Mouse (Mus musculus): ENCODE results near the gene Abcd3. TPM values are rescaled to one million over a fixed set of nuclear protein-coding genes. Genes with fewer than 3 reads are reported as not detected.

The Abcd3 gene
- polyA plus RNA-seq (2015; fragmentation: Nextera tagmentation; extraction: Ambion mirVana): 60.1 and 64.1 TPM in 2 replicates

DNA sequence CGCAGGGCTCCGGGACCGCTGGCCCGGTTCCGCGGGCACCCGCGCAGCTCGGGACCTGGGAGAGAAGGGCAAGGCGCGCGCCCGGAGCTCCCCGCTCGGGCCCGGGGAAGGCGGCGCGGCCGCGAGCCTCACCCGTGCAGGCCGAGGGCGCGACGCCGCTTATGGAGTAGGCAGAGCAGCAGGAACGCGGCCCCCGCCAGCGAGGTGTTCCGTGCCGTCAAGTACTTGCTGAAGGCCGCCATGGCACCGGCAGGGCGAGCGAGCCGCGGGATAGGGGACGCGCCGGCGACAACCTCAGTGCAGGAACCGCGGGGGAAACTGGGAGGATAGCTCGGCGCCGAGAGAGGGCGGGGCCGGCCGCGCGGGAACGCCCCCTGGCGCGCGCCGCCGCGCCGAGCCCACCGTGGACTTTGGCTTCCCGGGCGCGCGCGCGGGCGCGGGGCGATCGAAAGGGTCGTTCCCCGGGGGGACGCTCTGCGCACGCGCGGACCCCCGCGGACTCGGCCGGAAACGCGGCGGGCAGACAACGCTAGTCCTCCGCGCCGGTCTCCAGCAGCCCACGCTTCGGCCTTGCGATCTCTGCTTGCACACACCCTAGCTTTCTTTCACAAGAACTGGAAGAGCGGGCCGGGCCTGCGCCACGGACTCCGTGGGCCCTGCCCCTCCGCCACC is at the start of gene Abcd3:
Abcd3 (minus strand) TSS at position 426 of the 672 bp plus-strand sequence.
- peak within 1 kb of the TSS; percentile 73 for H3K4me2 ChIP-seq
- H3K9me3 ChIP-seq (replicated peaks): no peaks in the 10 kb centered on the region
- H3K4me1 ChIP-seq: peaks cover 24% of the 10 kb centered on the region
- peak; percentile 94 for ATAC-seq
- H3K36me3 ChIP-seq (ENCODE audit: poor library complexity, severe bottlenecking): no peaks in the 10 kb centered on the region
- no peaks in the 10 kb centered on the region for H3K27me3 ChIP-seq
- under 1% methylated on average over 73 of the region's 99 CpGs for WGBS
- H3K27ac ChIP-seq: peak within 1 kb of the TSS; percentile 97
- H3K9ac ChIP-seq: peak within 1 kb of the TSS; percentile 91
- H3K4me3 ChIP-seq: peak within 1 kb of the TSS; percentile 81

DNA sequence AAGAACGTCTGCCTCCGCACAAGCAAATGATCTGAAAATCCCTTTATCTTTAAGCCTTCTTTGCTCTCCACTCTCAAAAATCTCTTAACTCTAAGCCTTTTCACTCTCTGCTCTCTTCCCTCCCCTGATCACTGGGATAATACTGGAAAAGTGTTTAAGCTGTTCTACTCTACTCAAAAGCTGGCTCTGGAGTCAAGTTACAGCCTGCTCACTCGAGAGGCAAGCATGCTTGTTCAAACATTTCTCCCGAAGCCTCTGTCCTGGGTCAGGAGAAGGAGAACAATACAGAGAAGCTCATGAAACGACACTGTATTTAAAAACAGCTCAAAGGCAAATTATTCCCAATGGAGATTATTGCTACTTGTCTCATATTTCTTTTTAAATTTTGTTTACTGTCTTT is 44.0 kb upstream of the Abcd3 start:
- H3K4me2 ChIP-seq: no peak overlapping the region
- 20% methylated on average over 5 of the region's 5 CpGs for WGBS
- H3K9me3 ChIP-seq (replicated peaks): no peaks in the 10 kb centered on the region
- H3K36me3 ChIP-seq (ENCODE audit: poor library complexity, severe bottlenecking): no peaks in the 10 kb centered on the region
- H3K4me1 ChIP-seq: no peaks in the 10 kb centered on the region
- H3K27me3 ChIP-seq: no peaks in the 10 kb centered on the region
- no peak overlapping the region for H3K4me3 ChIP-seq
- H3K27ac ChIP-seq: no peak overlapping the region
- H3K9ac ChIP-seq: no peak overlapping the region
- no peak for ATAC-seq

DNA sequence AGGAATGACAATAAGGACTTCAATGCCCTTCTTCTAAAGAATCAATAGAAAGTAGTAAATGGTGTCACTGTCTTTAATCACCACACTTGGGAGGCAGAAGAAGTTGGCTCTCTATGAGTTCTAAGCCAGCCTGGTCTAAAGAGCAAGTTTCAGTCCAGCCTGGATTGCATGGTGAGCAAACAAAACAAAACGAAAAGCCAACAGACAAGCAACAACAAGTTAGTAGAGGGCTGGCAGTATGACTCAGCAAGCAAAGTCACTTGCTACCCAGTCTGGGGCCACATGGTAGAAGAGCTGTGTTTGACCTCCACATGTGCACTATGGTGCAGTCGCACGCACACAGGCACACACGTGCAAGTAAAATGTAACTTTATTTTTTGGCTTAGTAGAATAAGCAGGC is 41.0 kb upstream of the Abcd3 start:
- Histone ChIP-seq H3K9ac (no peak overlapping the region), H3K4me2 (no peak overlapping the region), H3K9me3 (replicated peaks) (no peaks in the 10 kb centered on the region), H3K27me3 (no peaks in the 10 kb centered on the region), H3K36me3 (ENCODE audit: poor library complexity, severe bottlenecking) (no peaks in the 10 kb centered on the region), H3K27ac (no peak overlapping the region), H3K4me1 (no peaks in the 10 kb centered on the region), H3K4me3 (no peak overlapping the region)
- 96% methylated on average over 4 of the region's 4 CpGs for WGBS
- ATAC-seq: no peak

DNA sequence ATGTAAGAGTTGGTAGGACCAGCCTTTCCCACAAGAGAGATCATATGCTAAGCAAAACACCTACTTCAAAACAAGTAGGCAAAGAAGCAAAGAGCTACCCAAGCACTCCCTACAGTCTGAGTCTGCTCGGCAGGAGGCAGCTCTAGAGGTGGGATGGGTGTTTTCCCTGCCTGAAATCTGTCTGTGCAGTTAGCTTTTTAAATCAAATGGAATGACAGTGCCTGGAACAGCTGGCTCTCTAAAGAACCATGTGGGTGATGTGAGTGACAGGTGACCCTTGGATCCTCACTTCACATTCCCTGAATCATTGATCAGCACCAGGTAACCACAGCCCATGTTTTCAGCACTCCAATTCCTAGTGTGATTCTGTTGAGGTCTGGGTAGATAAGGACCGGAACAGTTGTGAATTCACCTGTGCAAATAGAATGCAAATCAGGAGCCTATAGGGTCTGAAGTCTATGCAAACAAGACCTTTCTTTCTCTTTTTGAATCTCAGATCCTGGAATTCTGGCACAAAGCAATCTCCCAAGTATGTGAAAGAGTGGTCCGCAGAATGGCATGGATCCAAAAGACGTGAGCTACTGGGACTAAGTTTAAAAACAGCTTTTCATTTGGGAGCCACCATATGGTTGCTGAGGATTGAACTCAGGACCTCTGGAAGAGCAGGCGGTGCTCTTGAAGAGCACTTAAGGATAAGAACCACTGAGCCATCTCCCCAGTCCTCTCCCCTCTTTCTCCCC is 38.8 kb upstream of the Abcd3 start:
- no peak overlapping the region for H3K4me2 ChIP-seq
- 75% methylated on average over 5 of the region's 5 CpGs for WGBS
- H3K36me3 ChIP-seq (ENCODE audit: poor library complexity, severe bottlenecking): no peaks in the 10 kb centered on the region
- no peak overlapping the region for H3K27ac ChIP-seq
- no peak overlapping the region for H3K4me3 ChIP-seq
- no peaks in the 10 kb centered on the region for H3K4me1 ChIP-seq
- no peak for ATAC-seq
- no peaks in the 10 kb centered on the region for H3K9me3 ChIP-seq (replicated peaks)
- H3K27me3 ChIP-seq: no peaks in the 10 kb centered on the region
- H3K9ac ChIP-seq: no peak overlapping the region

DNA sequence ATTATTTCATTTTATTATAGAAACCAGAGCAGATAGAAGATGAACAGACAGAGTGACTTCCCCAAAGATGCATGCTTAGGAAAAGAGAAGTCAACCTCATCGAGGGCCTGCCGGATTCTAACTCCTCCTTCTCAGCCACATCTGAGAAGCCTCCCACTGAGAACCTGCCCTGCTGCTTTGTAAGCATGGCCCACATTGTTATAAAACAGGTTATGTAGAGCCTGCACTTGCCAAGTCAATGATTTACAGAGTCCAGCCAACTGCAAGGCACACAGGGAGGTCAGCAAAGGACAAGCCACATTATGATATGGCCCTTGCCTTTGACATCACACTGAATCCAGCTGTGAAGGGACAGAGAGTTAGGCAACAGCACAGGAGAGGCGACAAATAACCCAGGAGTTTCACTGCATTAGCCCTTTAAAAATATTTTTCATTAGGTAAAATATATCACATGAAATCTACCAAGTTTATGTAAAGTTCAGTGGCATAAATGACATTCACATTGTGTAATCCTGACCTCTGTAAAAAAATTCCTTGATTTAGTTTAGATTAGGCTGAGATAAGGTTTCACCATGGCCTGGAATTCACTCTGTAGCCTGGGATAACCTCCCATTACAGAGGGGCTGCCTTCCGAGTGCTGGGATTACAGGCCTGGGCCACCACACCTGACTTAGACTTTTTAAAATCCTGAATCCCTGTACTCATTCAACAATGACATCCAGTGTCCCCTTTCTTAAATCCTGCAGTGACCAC is 37.1 kb upstream of the Abcd3 start:
- no peak overlapping the region for H3K27ac ChIP-seq
- H3K9ac ChIP-seq: no peak overlapping the region
- 40% methylated on average over 4 of the region's 4 CpGs for WGBS
- no peaks in the 10 kb centered on the region for H3K27me3 ChIP-seq
- H3K4me3 ChIP-seq: no peak overlapping the region
- no peaks in the 10 kb centered on the region for H3K4me1 ChIP-seq
- H3K9me3 ChIP-seq (replicated peaks): no peaks in the 10 kb centered on the region
- H3K4me2 ChIP-seq: no peak overlapping the region
- ATAC-seq: no peak
- H3K36me3 ChIP-seq (ENCODE audit: poor library complexity, severe bottlenecking): no peaks in the 10 kb centered on the region

DNA sequence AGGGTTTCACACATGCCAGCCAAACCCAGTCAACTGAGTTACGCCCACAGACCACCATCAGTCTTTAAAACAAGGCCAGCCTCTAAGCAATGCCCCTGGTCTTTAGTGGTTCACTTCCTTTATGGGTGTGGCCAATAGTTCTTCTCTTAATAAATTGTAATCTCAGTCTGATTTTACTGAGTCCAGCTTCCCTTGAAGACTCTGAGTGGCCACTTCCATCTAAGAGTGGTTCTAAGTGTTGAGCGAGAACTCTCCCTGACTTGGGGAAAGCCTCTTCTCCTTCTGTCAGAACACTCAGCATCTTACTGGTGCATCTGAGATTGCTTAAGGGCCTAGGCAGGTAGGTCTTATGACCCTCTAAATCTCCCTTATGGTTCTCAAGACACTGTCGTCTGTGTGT is 35.9 kb upstream of the Abcd3 start:
- no peak for ATAC-seq
- 95% methylated on average over 3 of the region's 3 CpGs for WGBS
- no peak overlapping the region for H3K27ac ChIP-seq
- no peaks in the 10 kb centered on the region for H3K36me3 ChIP-seq (ENCODE audit: poor library complexity, severe bottlenecking)
- no peaks in the 10 kb centered on the region for H3K27me3 ChIP-seq
- no peaks in the 10 kb centered on the region for H3K4me1 ChIP-seq
- H3K9ac ChIP-seq: no peak overlapping the region
- H3K9me3 ChIP-seq (replicated peaks): no peaks in the 10 kb centered on the region
- H3K4me2 ChIP-seq: no peak overlapping the region
- no peak overlapping the region for H3K4me3 ChIP-seq

DNA sequence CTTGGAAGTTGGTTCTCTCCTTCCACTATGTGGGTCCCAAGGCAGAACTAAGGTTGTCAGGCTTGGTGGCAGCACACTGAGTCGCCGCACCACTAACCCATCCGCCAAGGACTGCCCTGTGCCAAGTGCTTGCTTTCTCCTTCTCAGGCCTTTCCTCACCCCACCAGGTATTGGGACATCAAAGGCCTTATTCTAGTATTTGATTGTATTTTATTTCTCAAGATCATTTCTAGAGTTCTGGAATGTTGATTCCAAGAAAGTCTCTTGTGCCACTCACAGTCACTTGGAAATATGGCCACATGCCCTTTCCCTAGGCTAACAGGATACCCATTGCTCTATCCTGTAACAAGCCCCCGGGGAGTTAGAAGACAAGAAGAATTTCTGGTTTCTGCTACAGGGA is 35.3 kb upstream of the Abcd3 start:
- WGBS: 97% methylated on average over 4 of the region's 4 CpGs
- H3K9ac ChIP-seq: no peak overlapping the region
- H3K9me3 ChIP-seq (replicated peaks): no peaks in the 10 kb centered on the region
- H3K36me3 ChIP-seq (ENCODE audit: poor library complexity, severe bottlenecking): no peaks in the 10 kb centered on the region
- H3K27ac ChIP-seq: no peak overlapping the region
- no peak overlapping the region for H3K4me2 ChIP-seq
- H3K4me3 ChIP-seq: no peak overlapping the region
- no peak for ATAC-seq
- no peaks in the 10 kb centered on the region for H3K27me3 ChIP-seq
- H3K4me1 ChIP-seq: no peaks in the 10 kb centered on the region

DNA sequence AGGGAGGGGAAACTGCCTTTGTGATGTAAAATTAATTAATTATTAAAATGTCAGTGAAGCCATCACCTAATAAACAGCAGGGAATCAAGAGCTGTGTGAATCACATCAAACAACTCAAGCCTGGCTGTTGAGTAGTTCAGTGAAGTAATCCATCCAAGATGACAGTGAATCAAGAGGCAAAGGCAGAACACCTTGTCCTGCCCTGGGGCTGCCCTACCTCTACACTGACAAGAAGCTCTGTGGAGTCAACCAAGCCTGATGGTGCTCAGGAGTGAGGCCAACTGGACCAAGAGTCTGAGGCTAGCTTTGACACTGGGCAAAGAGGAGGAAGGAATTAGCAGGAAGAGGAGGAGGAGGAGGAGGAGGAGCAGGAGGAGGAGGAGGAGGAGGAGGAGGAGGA is 32.2 kb upstream of the Abcd3 start:
- H3K9ac ChIP-seq: no peak overlapping the region
- ATAC-seq: no peak
- H3K4me1 ChIP-seq: no peaks in the 10 kb centered on the region
- H3K9me3 ChIP-seq (replicated peaks): no peaks in the 10 kb centered on the region
- H3K4me2 ChIP-seq: no peak overlapping the region
- no peak overlapping the region for H3K27ac ChIP-seq
- no peaks in the 10 kb centered on the region for H3K27me3 ChIP-seq
- no peaks in the 10 kb centered on the region for H3K36me3 ChIP-seq (ENCODE audit: poor library complexity, severe bottlenecking)
- H3K4me3 ChIP-seq: no peak overlapping the region

DNA sequence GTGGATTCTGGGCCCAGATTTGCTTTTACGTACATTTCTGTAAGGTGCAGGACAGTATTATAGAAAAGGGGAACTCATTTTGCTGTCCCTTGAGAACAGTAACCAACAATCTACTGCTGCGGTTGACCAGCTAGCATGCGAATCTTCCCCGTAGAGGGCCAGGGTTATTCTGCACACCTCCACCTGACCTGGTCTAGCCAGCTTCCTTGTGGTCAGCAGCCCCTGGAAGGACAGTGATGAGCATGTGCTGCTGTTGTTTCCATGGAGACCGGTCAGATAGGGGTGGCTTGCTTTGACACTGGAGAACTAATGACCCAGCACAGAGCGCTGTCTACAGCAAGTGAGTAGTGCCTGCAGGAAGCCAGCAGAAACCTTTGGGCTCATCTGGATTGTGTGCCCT is 29.6 kb upstream of the Abcd3 start:
- no peaks in the 10 kb centered on the region for H3K9me3 ChIP-seq (replicated peaks)
- H3K9ac ChIP-seq: no peak overlapping the region
- no peaks in the 10 kb centered on the region for H3K36me3 ChIP-seq (ENCODE audit: poor library complexity, severe bottlenecking)
- no peaks in the 10 kb centered on the region for H3K27me3 ChIP-seq
- H3K4me3 ChIP-seq: no peak overlapping the region
- H3K27ac ChIP-seq: no peak overlapping the region
- H3K4me2 ChIP-seq: no peak overlapping the region
- no peaks in the 10 kb centered on the region for H3K4me1 ChIP-seq
- no peak for ATAC-seq
- 92% methylated on average over 6 of the region's 6 CpGs for WGBS

DNA sequence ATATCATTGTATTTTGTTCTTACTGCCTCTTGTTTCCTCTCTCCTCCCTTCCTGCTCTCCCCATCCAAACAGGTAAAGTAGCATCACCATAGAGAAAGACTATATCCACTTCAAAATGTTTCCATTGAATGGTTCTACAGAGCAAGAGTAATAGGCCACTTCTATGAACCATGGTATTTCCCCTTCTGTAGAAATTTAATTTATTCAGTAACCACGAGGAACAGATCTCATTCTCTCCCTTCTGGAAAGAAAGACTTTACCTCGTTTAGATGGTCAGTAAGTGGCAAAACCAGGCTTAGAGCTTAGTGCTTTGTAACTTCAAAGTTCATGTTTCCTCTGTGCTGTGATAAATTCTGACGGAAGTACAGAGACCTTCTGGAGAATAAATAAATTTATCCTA is 28.9 kb upstream of the Abcd3 start:
- 51% methylated on average over 3 of the region's 3 CpGs for WGBS
- no peak overlapping the region for H3K9ac ChIP-seq
- no peak overlapping the region for H3K4me2 ChIP-seq
- H3K27ac ChIP-seq: no peak overlapping the region
- no peaks in the 10 kb centered on the region for H3K9me3 ChIP-seq (replicated peaks)
- no peaks in the 10 kb centered on the region for H3K4me1 ChIP-seq
- no peaks in the 10 kb centered on the region for H3K27me3 ChIP-seq
- ATAC-seq: no peak
- no peaks in the 10 kb centered on the region for H3K36me3 ChIP-seq (ENCODE audit: poor library complexity, severe bottlenecking)
- no peak overlapping the region for H3K4me3 ChIP-seq

DNA sequence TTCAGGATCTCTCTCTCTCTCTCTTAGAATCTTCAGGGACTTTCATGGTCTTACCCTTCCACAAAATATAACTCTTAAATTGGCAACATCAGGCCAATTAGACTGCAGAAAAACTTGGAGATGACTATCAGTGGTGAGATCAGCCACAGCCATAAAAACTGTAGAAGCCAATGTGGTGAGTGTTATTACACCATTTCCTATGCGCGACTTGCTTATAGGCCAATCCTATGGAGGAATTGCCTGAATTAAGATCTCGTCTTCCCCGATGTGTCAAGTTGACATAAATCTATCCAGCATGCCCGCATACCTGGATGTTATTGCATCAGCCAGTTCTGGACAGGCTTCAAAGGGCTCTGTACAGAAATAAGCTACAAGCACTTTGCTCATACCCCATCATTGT is 28.2 kb upstream of the Abcd3 start:
- 93% methylated on average over 5 of the region's 5 CpGs for WGBS
- Histone ChIP-seq H3K4me2 (no peak overlapping the region), H3K4me3 (no peak overlapping the region), H3K4me1 (no peaks in the 10 kb centered on the region), H3K27me3 (no peaks in the 10 kb centered on the region), H3K36me3 (ENCODE audit: poor library complexity, severe bottlenecking) (no peaks in the 10 kb centered on the region), H3K9ac (no peak overlapping the region), H3K27ac (no peak overlapping the region), H3K9me3 (replicated peaks) (no peaks in the 10 kb centered on the region)
- no peak for ATAC-seq

DNA sequence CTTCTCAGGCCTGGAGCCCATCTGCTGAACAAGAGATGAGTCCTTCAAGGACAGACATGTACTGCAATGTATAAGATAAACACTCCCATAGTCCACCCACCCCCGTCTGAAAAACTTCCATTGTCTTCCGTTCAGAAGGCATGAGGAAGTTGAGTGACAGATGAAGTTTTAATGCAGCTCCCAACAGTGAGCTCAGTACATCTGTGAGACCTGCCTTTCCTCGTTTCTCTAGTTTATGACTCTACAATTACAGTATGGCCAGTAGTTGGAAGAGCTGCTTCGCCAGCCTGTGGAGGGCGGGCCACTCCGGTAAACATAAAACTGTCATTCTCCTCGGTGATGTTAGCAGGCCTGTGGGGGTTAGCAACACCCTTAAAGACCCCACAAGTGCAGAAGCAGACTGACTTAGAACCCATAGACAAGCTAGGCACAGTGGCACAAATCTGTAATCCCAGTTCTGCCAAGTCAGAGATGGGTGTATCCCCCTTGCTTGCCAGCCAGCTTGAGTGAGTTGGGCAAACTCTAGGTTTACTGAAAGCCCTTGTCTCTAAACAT is 27.3 kb upstream of the Abcd3 start:
- WGBS: 87% methylated on average over 7 of the region's 7 CpGs
- Histone ChIP-seq H3K4me2 (no peak overlapping the region), H3K4me1 (no peaks in the 10 kb centered on the region), H3K27ac (no peak overlapping the region), H3K4me3 (no peak overlapping the region), H3K9ac (no peak overlapping the region), H3K9me3 (replicated peaks) (no peaks in the 10 kb centered on the region), H3K36me3 (ENCODE audit: poor library complexity, severe bottlenecking) (no peaks in the 10 kb centered on the region), H3K27me3 (no peaks in the 10 kb centered on the region)
- no peak for ATAC-seq

All from forebrain, embryonic 13.5 days (tissue).